Mouse (Mus musculus) brain, embryonic 14.5 days (tissue): ENCODE data around the gene R3hcc1l.

Source experiments
- CTCF ChIP-seq: fragments of 200-500 bp; IDR thresholded peaks from 2 replicates; pipeline ENCODE4 v1.5.1; 2012; ENCODE audit warnings: inconsistent platforms, mild to moderate bottlenecking, moderate library complexity, borderline replicate concordance; ENCODE audit not compliant: insufficient read depth, insufficient read length; ENCODE audit errors: extremely low read depth
- POLR2A ChIP-seq: fragments of 200-500 bp; IDR thresholded peaks from 2 replicates; pipeline ENCODE4 v1.6.1; 2012; ENCODE audit warnings: mild to moderate bottlenecking, inconsistent platforms, borderline replicate concordance; ENCODE audit not compliant: poor library complexity, insufficient read depth, insufficient read length, severe bottlenecking; ENCODE audit errors: extremely low read depth

DNA sequence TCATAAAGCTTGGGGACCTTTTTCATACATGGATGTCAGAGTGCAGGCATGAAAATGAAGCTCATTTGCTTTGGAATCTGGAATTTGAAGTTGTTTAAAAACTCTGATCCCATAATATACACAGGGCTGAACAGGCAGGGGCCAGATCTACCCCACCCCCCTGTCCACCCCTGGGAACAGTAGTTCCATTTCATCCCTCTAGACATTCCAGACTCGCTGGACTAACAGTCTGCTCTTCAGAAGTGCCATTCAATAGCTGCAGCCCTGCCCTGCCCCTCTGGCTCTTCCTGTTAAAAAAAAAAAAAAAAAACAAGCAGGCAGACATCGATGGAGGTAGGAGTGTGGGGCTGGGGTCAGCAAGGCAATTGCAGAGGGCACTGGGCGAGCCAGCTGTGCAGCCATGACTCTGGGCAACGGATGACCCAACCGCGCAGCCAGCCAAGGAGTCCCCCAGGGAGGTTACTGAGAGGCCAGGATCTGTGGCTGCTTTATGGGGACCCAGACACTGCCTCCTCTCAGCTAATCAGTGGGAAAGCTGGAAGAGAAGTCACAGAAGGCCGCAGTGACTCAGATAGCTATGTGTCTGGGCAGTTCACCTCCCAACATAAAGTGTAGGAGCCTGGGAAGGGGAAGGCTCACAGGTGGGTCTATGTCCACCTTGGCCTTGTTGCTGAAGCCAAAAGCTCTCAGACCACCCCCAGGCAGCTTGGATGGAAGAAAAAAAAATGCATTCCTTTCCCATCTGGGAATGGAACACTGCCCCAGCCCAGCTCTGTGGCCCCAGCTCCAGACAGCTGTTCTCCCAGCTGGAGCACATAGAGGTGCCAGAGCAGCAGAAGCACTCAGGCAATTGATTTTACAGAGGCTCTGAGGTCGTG lies 120.3 kb downstream of the R3hcc1l start:
- no peak for TF ChIP-seq POLR2A
- TF ChIP-seq CTCF: no peak
